Mouse (Mus musculus): ENCODE data around the gene Gm20738. TPM values are rescaled to one million over a fixed set of nuclear protein-coding genes. Genes with fewer than 3 reads are reported as not detected.
"Not testable (repeated sequence)": the region's sequence is repeated elsewhere in the genome, so short reads cannot be mapped to it uniquely, and the experiment has no call there.

The Gm20738 gene
- not detected in 2 replicates for polyA plus RNA-seq (2014; fragmentation: Nextera tagmentation; extraction: Ambion mirVana)

DNA sequence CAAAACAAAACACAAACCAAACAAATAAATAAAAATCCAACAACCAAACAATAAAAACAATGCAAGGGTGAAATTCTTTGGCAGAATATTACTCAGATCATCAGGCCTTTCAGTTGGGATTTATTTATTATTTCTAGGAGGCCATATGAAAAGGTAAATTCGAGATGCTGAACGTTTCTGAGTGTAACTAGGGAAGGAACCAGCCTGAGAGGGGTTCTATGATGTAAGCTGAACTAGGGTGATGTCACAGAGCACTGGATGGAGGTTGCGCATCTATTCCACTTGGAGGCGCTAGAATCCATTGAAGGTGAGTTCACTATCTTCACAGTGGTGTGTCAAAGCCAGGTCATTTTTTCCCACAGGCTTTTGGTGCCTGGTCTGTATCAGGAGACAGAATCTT lies at the start of gene Gm20738:
TSS of gene Gm20738 (plus strand) at position 301 of the 400 bp plus-strand sequence.
- 88% methylated on average over 2 of the region's 4 CpGs for WGBS
- not testable (repeated sequence) for H3K27ac ChIP-seq; H3K36me3 ChIP-seq (replicated peaks; ENCODE audit: control insufficient read depth, insufficient read depth); H3K27me3 ChIP-seq (ENCODE audit: control insufficient read depth, insufficient read depth, low read length); H3K4me2 ChIP-seq (replicated peaks); DNase-seq (ENCODE audit: low spot score); H3K4me1 ChIP-seq (replicated peaks; ENCODE audit: control insufficient read depth, insufficient read depth, low read length); ATAC-seq (ENCODE audit: low FRiP score); H3K9me3 ChIP-seq (ENCODE audit: control insufficient read depth, low read length); H3K9ac ChIP-seq; H3K4me3 ChIP-seq (replicated peaks; ENCODE audit: low read length)
